In genomic region chr8:3516450-3517116, GRCm38 (mm10) we compare ENCODE assay signal across 8 mouse cellular contexts. TPM values are rescaled to one million over a fixed set of nuclear protein-coding genes. Genes with fewer than 3 reads are reported as not detected.
A peak's percentile ranks its signal among the peaks of the same experiment; 100 is the strongest.
DNase-seq lines count a peak whose midpoint lies in the region; ATAC-seq and TF ChIP-seq lines count a peak whose summit lies in the region.

No protein-coding gene starts in this region.

- H3K4me1 ChIP-seq in embryonic facial prominence, embryonic 14.5 days (ENCODE audit: control insufficient read depth, insufficient read depth, low read length) = 0 out of 2 replicates have a peak, but pooled peaks cover 3% of the 10 kb centered on the region
- no peaks in the 10 kb centered on the region; the same call in 1 of the 2 replicates for H3K4me1 ChIP-seq in heart, adult 2 months (ENCODE audit: control insufficient read depth, insufficient read depth, low read length)
- peaks cover 15% of the 10 kb centered on the region for H3K4me1 ChIP-seq in limb, embryonic 13.5 days
- peaks cover 11% of the 10 kb centered on the region for H3K4me1 ChIP-seq in midbrain, embryonic 16.5 days (ENCODE audit: control insufficient read depth, insufficient read depth, low read length)

- peak overlapping the region; percentile 71 for H3K4me3 ChIP-seq in embryonic facial prominence, embryonic 14.5 days (ENCODE audit: low read depth, low read length)
- H3K4me3 ChIP-seq in heart, adult 2 months = peak overlapping the region; percentile 70
- peak overlapping the region; percentile 69 for H3K4me3 ChIP-seq in limb, embryonic 13.5 days
- H3K4me3 ChIP-seq in midbrain, embryonic 16.5 days (ENCODE audit: low read depth, low read length) = peak overlapping the region; percentile 58

- intact Hi-C loops in heart, adult 2 months (cut with DNase I) = loop anchor here (1.0 to 5.0 kb wide), 5 partner anchors 16 to 294 kb away; partner anchors contain the start of genes Mcoln1, Pet100, Xab2 and Zfp358

- peak overlapping the region; percentile 81 for H3K27ac ChIP-seq in embryonic facial prominence, embryonic 14.5 days (replicated peaks; ENCODE audit: low read depth, low read length)
- peak overlapping the region; percentile 87 for H3K27ac ChIP-seq in heart, adult 2 months
- peak overlapping the region; percentile 78 for H3K27ac ChIP-seq in limb, embryonic 13.5 days
- peak overlapping the region; percentile 84 for H3K27ac ChIP-seq in midbrain, embryonic 16.5 days (ENCODE audit: low read length)

- 1% methylated on average over 36 of the region's 36 CpGs for WGBS in embryonic facial prominence, embryonic 14.5 days
- WGBS in heart, adult 2 months = 2% methylated on average over 36 of the region's 36 CpGs
- 1% methylated on average over 36 of the region's 36 CpGs for WGBS in limb, embryonic 13.5 days
- WGBS in midbrain, embryonic 16.5 days = 4% methylated on average over 36 of the region's 36 CpGs

- peak; percentile 64 for TF ChIP-seq POLR2A in heart, adult 2 months (IDR thresholded peaks at IDR 0.05; ENCODE audit: insufficient read depth, low read depth, low read length)

- peak overlapping the region; percentile 90 for H3K4me2 ChIP-seq in embryonic facial prominence, embryonic 14.5 days (ENCODE audit: low read depth, low read length)
- H3K4me2 ChIP-seq in limb, embryonic 13.5 days (replicated peaks) = peak overlapping the region; percentile 98
- H3K4me2 ChIP-seq in midbrain, embryonic 16.5 days (ENCODE audit: low read length) = peak overlapping the region; percentile 87

- H3K27me3 ChIP-seq in embryonic facial prominence, embryonic 14.5 days (replicated peaks; ENCODE audit: control insufficient read depth, insufficient read depth, low read length) = no peaks in the 10 kb centered on the region
- H3K27me3 ChIP-seq in heart, adult 2 months (ENCODE audit: control insufficient read depth, insufficient read depth, low read length) = no peaks in the 10 kb centered on the region
- no peaks in the 10 kb centered on the region for H3K27me3 ChIP-seq in limb, embryonic 13.5 days
- no peaks in the 10 kb centered on the region for H3K27me3 ChIP-seq in midbrain, embryonic 16.5 days (ENCODE audit: control insufficient read depth, insufficient read depth, low read depth, low read length)

- peak; percentile 87 for ATAC-seq in embryonic facial prominence, embryonic 14.5 days (ENCODE audit: low read depth)
- ATAC-seq in limb, embryonic 13.5 days (ENCODE audit: low FRiP score, low read depth) = peak; percentile 86
- peak; percentile 90 for ATAC-seq in midbrain, embryonic 16.5 days

- no peaks in the 10 kb centered on the region for H3K9me3 ChIP-seq in embryonic facial prominence, embryonic 14.5 days (ENCODE audit: control insufficient read depth, low read length)
- no peaks in the 10 kb centered on the region for H3K9me3 ChIP-seq in limb, embryonic 13.5 days
- H3K9me3 ChIP-seq in midbrain, embryonic 16.5 days (replicated peaks; ENCODE audit: control insufficient read depth, low read length, poor library complexity, severe bottlenecking) = no peaks in the 10 kb centered on the region

- peaks cover 26% of the 10 kb centered on the region for H3K36me3 ChIP-seq in embryonic facial prominence, embryonic 14.5 days (ENCODE audit: control insufficient read depth, insufficient read depth, low read length)
- H3K36me3 ChIP-seq in heart, adult 2 months (ENCODE audit: control insufficient read depth, insufficient read depth, low read length) = no peaks in the 10 kb centered on the region
- peaks cover 32% of the 10 kb centered on the region for H3K36me3 ChIP-seq in limb, embryonic 13.5 days
- peaks cover 13% of the 10 kb centered on the region for H3K36me3 ChIP-seq in midbrain, embryonic 16.5 days (ENCODE audit: control insufficient read depth, insufficient read depth, low read length)

- DNase-seq in 3134 (ENCODE audit: extremely low read depth, insufficient read length, low spot score) = peak; percentile 74
- peak; percentile 55 to 81 for DNase-seq in adrenal gland, postnatal 4 days (ENCODE audit: low spot score in 2 of 2)
- peak; percentile 97 for DNase-seq in embryonic facial prominence, embryonic 14.5 days (ENCODE audit: low spot score)
- DNase-seq in heart, adult 2 months = peak; percentile 92 to 95
- DNase-seq in kidney, adult 8-10 months = peak; percentile 94 to 96
- DNase-seq in spleen, postnatal 10 days (ENCODE audit: low spot score in 2 of 2) = peak; percentile 96

- peak overlapping the region; percentile 68 for H3K9ac ChIP-seq in embryonic facial prominence, embryonic 14.5 days (ENCODE audit: low read depth, low read length)
- H3K9ac ChIP-seq in heart, adult 2 months (ENCODE audit: low read depth, low read length) = peak overlapping the region; percentile 64
- peak overlapping the region; percentile 73 for H3K9ac ChIP-seq in limb, embryonic 13.5 days
- peak overlapping the region; percentile 78 for H3K9ac ChIP-seq in midbrain, embryonic 16.5 days (ENCODE audit: low read depth, low read length)

- 0 out of 2 replicates have a peak, but pooled peaks have one; percentile 64 for TF ChIP-seq EP300 in heart, adult 2 months (IDR thresholded peaks at IDR 0.05; ENCODE audit: insufficient read depth, low read depth, low read length)

- no peak for TF ChIP-seq CTCF in heart, adult 2 months (IDR thresholded peaks at IDR 0.05)

- no peaks in the 10 kb centered on the region for H3K79me2 ChIP-seq in heart, adult 2 months (replicated peaks; ENCODE audit: control insufficient read depth, insufficient read depth, low read length)

RNA-seq across cellular contexts. Expression of gene Pnpla6, which starts 1.4 kb away (rescaled TPM):
- total RNA-seq in adrenal gland, postnatal 4 days (2021) = 10 to 100 TPM; 44.4 to 47.5 TPM
- 18.2 and 22.0 TPM in 2 replicates for polyA plus RNA-seq in embryonic facial prominence, embryonic 14.5 days (2014; fragmentation: Nextera tagmentation; extraction: Ambion mirVana)
- total RNA-seq in heart, adult 2 months (2021) = 10 to 100 TPM in 1 of 2 experiments, 1 to 10 TPM in 1; 8.5 to 11.1 TPM
- polyA plus RNA-seq in heart, adult 2 months (2012; rRNA removed) = 24.8 and 25.1 TPM in 2 replicates
- 23.5 and 25.4 TPM in 2 replicates for polyA plus RNA-seq in limb, embryonic 13.5 days (2015; fragmentation: Nextera tagmentation; extraction: Ambion mirVana)
- polyA plus RNA-seq in midbrain, embryonic 16.5 days (2015; fragmentation: Nextera tagmentation; extraction: Ambion mirVana) = 43.6 and 49.8 TPM in 2 replicates

RNA-seq across cellular contexts. Expression of gene Mcoln1, which starts 16.3 kb away (rescaled TPM):
- total RNA-seq in adrenal gland, postnatal 4 days (2021) = 10 to 100 TPM; 50.5 to 53.2 TPM
- 36.5 and 40.1 TPM in 2 replicates for polyA plus RNA-seq in embryonic facial prominence, embryonic 14.5 days (2014; fragmentation: Nextera tagmentation; extraction: Ambion mirVana)
- total RNA-seq in heart, adult 2 months (2021) = 10 to 100 TPM; 20.6 to 23.1 TPM
- polyA plus RNA-seq in heart, adult 2 months (2012; rRNA removed) = 86.9 and 123 TPM in 2 replicates
- polyA plus RNA-seq in limb, embryonic 13.5 days (2015; fragmentation: Nextera tagmentation; extraction: Ambion mirVana) = 54.3 and 54.7 TPM in 2 replicates
- 121 and 129 TPM in 2 replicates for polyA plus RNA-seq in midbrain, embryonic 16.5 days (2015; fragmentation: Nextera tagmentation; extraction: Ambion mirVana)

RNA-seq across cellular contexts. Expression of gene Zfp358, which starts 23.6 kb away (rescaled TPM):
- 10 to 100 TPM; 33.7 to 35.6 TPM for total RNA-seq in adrenal gland, postnatal 4 days (2021)
- polyA plus RNA-seq in embryonic facial prominence, embryonic 14.5 days (2014; fragmentation: Nextera tagmentation; extraction: Ambion mirVana) = 22.6 and 25.1 TPM in 2 replicates
- total RNA-seq in heart, adult 2 months (2021) = 10 to 100 TPM; 24.9 to 30.7 TPM
- polyA plus RNA-seq in heart, adult 2 months (2012; rRNA removed) = 51.3 and 53.9 TPM in 2 replicates
- 57.0 and 57.8 TPM in 2 replicates for polyA plus RNA-seq in limb, embryonic 13.5 days (2015; fragmentation: Nextera tagmentation; extraction: Ambion mirVana)
- polyA plus RNA-seq in midbrain, embryonic 16.5 days (2015; fragmentation: Nextera tagmentation; extraction: Ambion mirVana) = 65.8 and 75.3 TPM in 2 replicates

RNA-seq across cellular contexts. Expression of gene Tex45, which starts 45.9 kb away (rescaled TPM):
- under 1 TPM; 0.25 to 0.56 TPM for total RNA-seq in adrenal gland, postnatal 4 days (2021)
- polyA plus RNA-seq in embryonic facial prominence, embryonic 14.5 days (2014; fragmentation: Nextera tagmentation; extraction: Ambion mirVana) = 0.18 TPM in 1 of 2 replicates, not detected in the other
- under 1 TPM in 1 of 2 experiments, not detected in 1; 0.14 TPM for total RNA-seq in heart, adult 2 months (2021)
- polyA plus RNA-seq in heart, adult 2 months (2012; rRNA removed) = 0.12 TPM in 1 of 2 replicates, not detected in the other
- polyA plus RNA-seq in limb, embryonic 13.5 days (2015; fragmentation: Nextera tagmentation; extraction: Ambion mirVana) = not detected in 2 replicates
- polyA plus RNA-seq in midbrain, embryonic 16.5 days (2015; fragmentation: Nextera tagmentation; extraction: Ambion mirVana) = 0.31 and 0.46 TPM in 2 replicates

RNA-seq across cellular contexts. Expression of gene Pex11g, which starts 49.1 kb away (rescaled TPM):
- total RNA-seq in adrenal gland, postnatal 4 days (2021) = 10 to 100 TPM; 11.0 to 13.5 TPM
- polyA plus RNA-seq in embryonic facial prominence, embryonic 14.5 days (2014; fragmentation: Nextera tagmentation; extraction: Ambion mirVana) = 3.4 and 4.5 TPM in 2 replicates
- total RNA-seq in heart, adult 2 months (2021) = 1 to 10 TPM; 2.4 to 3.1 TPM
- 4.5 and 5.5 TPM in 2 replicates for polyA plus RNA-seq in heart, adult 2 months (2012; rRNA removed)
- polyA plus RNA-seq in limb, embryonic 13.5 days (2015; fragmentation: Nextera tagmentation; extraction: Ambion mirVana) = 4.5 and 6.3 TPM in 2 replicates
- polyA plus RNA-seq in midbrain, embryonic 16.5 days (2015; fragmentation: Nextera tagmentation; extraction: Ambion mirVana) = 4.5 and 5.0 TPM in 2 replicates

Comparison
In these comparisons a context has a peak if more than half of its experiments do, and no peak if none do; other contexts are left out.
1. Peak in every context shown above with its lines: DNase-seq, ATAC-seq, H3K4me3 ChIP-seq and H3K27ac ChIP-seq.